Mouse (Mus musculus) limb, embryonic 11.5 days (tissue): ENCODE data around the gene Crisp2. TPM values are rescaled to one million over a fixed set of nuclear protein-coding genes. Genes with fewer than 3 reads are reported as not detected.
"Not testable (repeated sequence)": the region's sequence is repeated elsewhere in the genome, so short reads cannot be mapped to it uniquely, and the experiment has no call there.

Experiments used
- ATAC-seq: fragments of 200-750 bp; cut with Nextera tagmentation; 2 replicates; pipeline ENCODE4 v1.8.0; 2017; ENCODE audit warnings: low read depth; ENCODE audit not compliant: insufficient number of reproducible peaks, low FRiP score, low TSS enrichment
- DNase-seq: peaks from one replicate; pipeline ENCODE4 v3.0.0-alpha.2; 2015; ENCODE audit warnings: low spot score
- H3K27ac ChIP-seq: fragments of 300-500 bp; sonication (generic); replicated peaks from 2 replicates; pipeline ENCODE4 v1.5.1; 2014; ENCODE audit warnings: low read depth, mild to moderate bottlenecking, low read length
- H3K27me3 ChIP-seq: fragments of 300-500 bp; sonication (generic); 2 replicates; pipeline ENCODE4 v1.6.1; 2014; ENCODE audit warnings: mild to moderate bottlenecking, low read length, mixed read lengths; ENCODE audit not compliant: control insufficient read depth, insufficient read depth
- H3K36me3 ChIP-seq: fragments of 300-500 bp; sonication (generic); 2 replicates; pipeline ENCODE4 v1.6.1; 2014; ENCODE audit warnings: mild to moderate bottlenecking, low read length, moderate library complexity, mixed read lengths; ENCODE audit not compliant: control insufficient read depth, insufficient read depth
- H3K4me1 ChIP-seq: fragments of 300-500 bp; sonication (generic); 2 replicates; pipeline ENCODE4 v1.6.1; 2014; ENCODE audit warnings: low read length, mixed read lengths; ENCODE audit not compliant: control insufficient read depth, insufficient read depth
- H3K4me2 ChIP-seq: fragments of 300-500 bp; sonication (generic); 2 replicates; pipeline ENCODE4 v1.6.1; 2014; ENCODE audit warnings: low read depth, mild to moderate bottlenecking, moderate library complexity; ENCODE audit not compliant: severe bottlenecking
- H3K4me3 ChIP-seq: fragments of 300-500 bp; sonication (generic); 2 replicates; pipeline ENCODE4 v1.5.1; 2014; ENCODE audit warnings: low read depth, low read length
- H3K9ac ChIP-seq: fragments of 300-500 bp; sonication (generic); 2 replicates; pipeline ENCODE4 v1.6.1; 2014; ENCODE audit warnings: mild to moderate bottlenecking, low read length
- H3K9me3 ChIP-seq: fragments of 300-500 bp; sonication (generic); 2 replicates; pipeline ENCODE4 v1.6.1; 2016; ENCODE audit warnings: low read length; ENCODE audit not compliant: control insufficient read depth
- WGBS: fragments of 180-500 bp; shearing (Covaris S2); extraction: QIAGEN DNeasy Blood & Tissue Kit; methylation state at CpG from one replicate; pipeline ENCODE4 v1.1.7; 2014; 5-methylcytosine and 5-hydroxymethylcytosine counted together
- polyA plus RNA-seq: library from polyadenylated mRNA; unstranded; fragments of >200 nt; fragmentation: Nextera tagmentation; extraction: Ambion mirVana; gene quantifications from 2 replicates; pipeline ENCODE4 v1.2.1, GENCODE M21; 2014

The Crisp2 gene
- polyA plus RNA-seq, 1 experiment from 2014 or later = not detected

DNA sequence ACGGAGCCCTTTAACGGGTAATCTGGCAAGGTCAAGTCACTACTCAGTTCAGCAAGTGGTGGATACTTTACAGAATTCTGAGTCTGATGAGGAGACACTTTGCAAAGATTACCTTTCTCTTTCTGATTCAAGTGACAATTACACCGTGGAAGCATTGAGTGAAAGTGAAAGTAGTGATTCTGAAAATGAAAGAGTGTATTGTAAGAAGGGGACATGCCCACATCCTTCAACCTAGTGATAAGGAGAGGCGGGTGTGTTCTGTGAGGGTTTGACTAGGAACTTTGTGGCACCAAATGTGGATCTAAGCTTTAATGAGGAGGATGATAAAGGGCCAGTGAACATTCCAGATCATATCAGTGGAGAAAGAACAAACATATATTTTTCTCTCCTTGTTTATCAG, 43.1 kb downstream of the Crisp2 start:
- Histone ChIP-seq H3K9me3 (no peaks in the 10 kb centered on the region), H3K27me3 (no peaks in the 10 kb centered on the region), H3K36me3 (no peaks in the 10 kb centered on the region), H3K4me1 (no peaks in the 10 kb centered on the region), H3K4me2 (no peak overlapping the region), H3K4me3 (no peak overlapping the region), H3K27ac (no peak overlapping the region), H3K9ac (no peak overlapping the region)
- DNase-seq (no peak), ATAC-seq (no peak)
- WGBS = 80% methylated on average over 4 of the region's 4 CpGs

DNA sequence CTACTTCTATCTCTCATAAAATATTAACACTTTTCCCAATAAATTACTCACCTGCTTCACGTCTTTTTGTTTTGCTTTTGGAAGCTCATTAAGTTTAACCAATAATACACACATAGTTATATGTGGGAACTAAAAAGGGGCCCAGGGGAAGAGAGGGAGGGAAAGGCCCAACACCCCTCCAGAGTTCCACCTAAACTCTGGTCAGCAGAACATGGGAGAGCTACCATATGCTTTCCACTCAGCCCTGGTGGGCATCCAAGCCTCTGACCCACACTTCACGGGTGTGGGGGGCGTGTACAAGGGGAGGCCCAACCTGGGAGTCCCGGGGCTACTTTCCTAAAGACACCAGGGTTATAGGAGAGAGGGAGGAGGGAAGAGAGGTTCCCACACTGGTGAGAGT, 75.1 kb downstream of the Crisp2 start:
- Histone ChIP-seq H3K27ac (no peak overlapping the region), H3K4me3 (no peak overlapping the region), H3K4me2 (no peak overlapping the region), H3K4me1 (no peaks in the 10 kb centered on the region), H3K36me3 (no peaks in the 10 kb centered on the region), H3K9ac (no peak overlapping the region), H3K27me3 (no peaks in the 10 kb centered on the region), H3K9me3 (no peaks in the 10 kb centered on the region)
- DNase-seq (no peak), ATAC-seq (0 out of 2 replicates have a peak, but pooled peaks have one; percentile 35)
- WGBS = 45% methylated on average over 4 of the region's 4 CpGs

DNA sequence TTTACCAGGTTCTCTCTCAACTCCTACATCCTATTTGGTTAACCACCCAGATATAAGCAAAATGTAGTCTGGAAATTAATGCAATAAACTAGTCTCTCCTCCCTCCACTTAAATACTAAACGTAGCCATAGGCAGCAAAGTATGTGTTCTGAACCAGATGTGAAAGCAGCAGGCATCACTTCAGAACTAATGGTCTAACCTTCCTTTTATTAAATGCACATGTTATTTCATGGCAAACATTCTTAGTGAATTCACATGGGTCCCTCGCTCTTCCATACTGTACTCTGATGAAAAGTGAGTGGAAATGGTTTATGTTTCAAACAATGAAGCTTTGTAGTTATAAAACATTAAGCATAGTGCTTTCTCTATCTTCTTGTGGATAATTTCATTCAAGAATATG, 75.5 kb downstream of the Crisp2 start:
- no peak for DNase-seq
- 0 out of 2 replicates have a peak, but pooled peaks have one; percentile 57 for ATAC-seq
- H3K36me3 ChIP-seq = no peaks in the 10 kb centered on the region
- H3K27me3 ChIP-seq = no peaks in the 10 kb centered on the region
- H3K4me1 ChIP-seq = no peaks in the 10 kb centered on the region
- no peak overlapping the region for H3K4me3 ChIP-seq
- H3K4me2 ChIP-seq = no peak overlapping the region
- no peak overlapping the region for H3K9ac ChIP-seq
- WGBS = 41% methylated on average over 2 of the region's 2 CpGs
- no peak overlapping the region for H3K27ac ChIP-seq
- H3K9me3 ChIP-seq = no peaks in the 10 kb centered on the region

DNA sequence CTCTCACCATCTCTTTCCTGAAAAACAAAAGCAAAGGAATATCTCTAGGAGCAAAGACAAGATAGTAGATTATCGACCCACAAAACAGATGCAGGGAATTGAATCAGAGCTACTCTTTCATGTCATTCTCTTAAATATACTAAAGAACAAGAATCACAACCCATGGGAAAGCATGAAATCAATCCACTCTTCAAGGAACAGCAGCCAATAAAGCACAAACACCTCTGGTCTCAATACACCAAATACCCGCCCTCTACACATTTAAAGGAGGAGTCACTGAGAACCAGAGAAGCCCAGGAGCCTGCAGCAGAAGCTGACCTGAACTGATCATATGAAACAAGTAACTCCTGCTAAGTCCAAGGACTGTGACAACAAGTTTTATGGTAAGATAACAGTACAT, 80.0 kb downstream of the Crisp2 start, which contains the start of gene Esp1:
Gene Esp1, plus strand, starts transcription at position 301 of the 400 bp plus-strand sequence.
- Histone ChIP-seq H3K36me3 (no peaks in the 10 kb centered on the region), H3K9ac (no peak within 1 kb of the TSS), H3K4me2 (no peak within 1 kb of the TSS), H3K27me3 (no peaks in the 10 kb centered on the region), H3K9me3 (no peaks in the 10 kb centered on the region), H3K4me1 (no peaks in the 10 kb centered on the region), H3K27ac (no peak within 1 kb of the TSS), H3K4me3 (no peak within 1 kb of the TSS)
- DNase-seq (no peak), ATAC-seq (no peak)
- WGBS = 83% methylated on average over 2 of the region's 2 CpGs

DNA sequence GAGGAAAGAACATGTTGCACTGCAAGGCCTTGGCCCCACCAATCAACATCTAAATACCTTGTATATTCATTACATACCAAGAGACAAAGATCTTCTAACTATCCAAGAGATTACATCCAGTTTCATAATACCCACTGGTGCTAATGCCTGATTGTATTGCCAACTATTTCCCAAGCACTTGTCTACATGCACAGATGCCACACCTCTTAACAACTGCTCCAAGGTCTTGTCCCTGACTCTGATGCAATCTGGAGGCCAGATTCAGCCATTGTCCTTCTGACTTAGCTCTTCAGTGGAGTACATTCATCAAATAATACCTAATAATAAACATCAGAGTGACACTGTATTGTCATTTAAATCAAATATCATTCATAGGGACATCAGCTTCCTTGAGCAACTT, 89.7 kb downstream of the Crisp2 start:
- ATAC-seq, H3K27me3 ChIP-seq, H3K4me2 ChIP-seq, H3K27ac ChIP-seq, H3K9me3 ChIP-seq, H3K9ac ChIP-seq, H3K4me1 ChIP-seq, H3K4me3 ChIP-seq, DNase-seq, H3K36me3 ChIP-seq: not testable (repeated sequence)

DNA sequence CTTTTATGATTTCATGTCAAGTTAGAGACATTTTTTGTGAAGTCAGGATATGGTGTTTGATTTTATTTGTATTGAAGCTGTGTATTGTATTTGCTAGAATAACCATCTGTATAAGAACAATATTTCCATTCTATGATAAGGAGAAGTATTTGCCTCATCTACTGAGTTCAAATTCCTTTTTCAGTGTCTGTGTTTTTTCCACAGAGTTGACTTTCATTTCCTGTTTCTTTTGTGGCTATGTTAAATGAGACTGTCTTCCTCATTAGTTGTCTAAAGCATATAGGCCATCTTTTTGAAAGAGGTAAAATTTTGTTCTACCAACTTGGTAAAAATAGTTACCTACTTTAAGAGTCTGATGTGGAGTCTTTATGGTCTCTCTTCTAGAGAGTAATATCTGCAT, 90.5 kb downstream of the Crisp2 start:
- no peak overlapping the region for H3K4me3 ChIP-seq
- H3K9me3 ChIP-seq = no peaks in the 10 kb centered on the region
- H3K36me3 ChIP-seq = no peaks in the 10 kb centered on the region
- H3K9ac ChIP-seq = no peak overlapping the region
- no peak overlapping the region for H3K27ac ChIP-seq
- no peaks in the 10 kb centered on the region for H3K27me3 ChIP-seq
- H3K4me2 ChIP-seq = no peak overlapping the region
- ATAC-seq (no peak), DNase-seq (no peak)
- H3K4me1 ChIP-seq = no peaks in the 10 kb centered on the region

Other genes starting within 250 kb of the Crisp2 start
- not detected in 2 replicates for gene Esp6, start 245.5 kb downstream of the Crisp2 start, polyA plus RNA-seq
- not detected in 2 replicates for gene Esp4, start 208.4 kb downstream of the Crisp2 start, polyA plus RNA-seq
- gene Esp3, start 174.9 kb downstream of the Crisp2 start, polyA plus RNA-seq = not detected in 2 replicates
- not detected in 2 replicates for gene Esp1, start 79.9 kb downstream of the Crisp2 start, polyA plus RNA-seq
- gene Rhag, start 4.1 kb upstream of the Crisp2 start, polyA plus RNA-seq = 4.9 and 5.6 TPM in 2 replicates
- gene 9130008F23Rik, start 73.6 kb upstream of the Crisp2 start, polyA plus RNA-seq = 0.54 and 1.1 TPM in 2 replicates
- not detected in 2 replicates for gene Glyatl3, start 107.3 kb upstream of the Crisp2 start, polyA plus RNA-seq
- 36.2 and 36.8 TPM in 2 replicates for gene Mut, start 127.7 kb upstream of the Crisp2 start, polyA plus RNA-seq
- gene Cenpq, start 128.0 kb upstream of the Crisp2 start, polyA plus RNA-seq = 39.7 and 45.0 TPM in 2 replicates